Mouse (Mus musculus) kidney, postnatal 0 days (tissue): ENCODE results near the gene Tbc1d9b. TPM values are rescaled to one million over a fixed set of nuclear protein-coding genes. Genes with fewer than 3 reads are reported as not detected.

ENCODE experiments used
- ATAC-seq: fragments of 200-750 bp; cut with Nextera tagmentation; replicated peaks from 2 replicates; pipeline ENCODE4 v1.8.0; 2017; ENCODE audit warnings: low read depth, moderate number of reproducible peaks, moderate TSS enrichment, moderate library complexity; ENCODE audit not compliant: low FRiP score
- DNase-seq: peaks from one replicate; pipeline ENCODE4 v3.0.0-alpha.2; 2016; ENCODE audit warnings: low spot score
- H3K27ac ChIP-seq: fragments of 300-500 bp; sonication (generic); 2 replicates; pipeline ENCODE4 v1.5.1; 2014; ENCODE audit warnings: mild to moderate bottlenecking
- H3K27me3 ChIP-seq: fragments of 300-500 bp; sonication (generic); 2 replicates; pipeline ENCODE4 v1.6.1; 2014; ENCODE audit warnings: low read length, mixed read lengths; ENCODE audit not compliant: insufficient read depth
- H3K36me3 ChIP-seq: fragments of 300-500 bp; sonication (generic); 2 replicates; pipeline ENCODE4 v1.6.1; 2014; ENCODE audit warnings: low read length, mixed read lengths; ENCODE audit not compliant: insufficient read depth
- H3K4me1 ChIP-seq: fragments of 300-500 bp; sonication (generic); replicated peaks from 2 replicates; pipeline ENCODE4 v1.6.1; 2014; ENCODE audit warnings: antibody characterized with exemption, low read length, mixed read lengths; ENCODE audit not compliant: insufficient read depth
- H3K4me2 ChIP-seq: fragments of 300-500 bp; sonication (generic); 2 replicates; pipeline ENCODE4 v1.6.1; 2014; ENCODE audit warnings: mild to moderate bottlenecking, low read length, moderate library complexity, mixed read lengths
- H3K4me3 ChIP-seq: fragments of 300-500 bp; sonication (generic); replicated peaks from 2 replicates; pipeline ENCODE4 v1.5.1; 2014; ENCODE audit warnings: low read depth, low read length
- H3K9ac ChIP-seq: fragments of 300-500 bp; sonication (generic); 2 replicates; pipeline ENCODE4 v1.6.1; 2014; ENCODE audit warnings: low read depth, low read length
- H3K9me3 ChIP-seq: fragments of 300-500 bp; sonication (generic); replicated peaks from 2 replicates; pipeline ENCODE4 v1.6.1; 2016; ENCODE audit warnings: low read length, inconsistent platforms, mixed read lengths
- CTCF ChIP-seq: IDR thresholded peaks from 2 replicates; pipeline ENCODE4 v1.5.1; 2016; ENCODE audit warnings: antibody characterized with exemption, low read depth, mild to moderate bottlenecking, moderate library complexity
- WGBS: fragments of 180-500 bp; shearing (Covaris S2); extraction: QIAGEN DNeasy Blood & Tissue Kit; methylation state at CpG from one replicate; pipeline ENCODE4 v1.1.7; 2014; 5-methylcytosine and 5-hydroxymethylcytosine counted together
- polyA plus RNA-seq: library from polyadenylated mRNA; unstranded; fragments of >200 nt; fragmentation: Nextera tagmentation; extraction: Ambion mirVana; gene quantifications from 2 replicates; pipeline ENCODE4 v1.2.1, GENCODE M21; 2015

The Tbc1d9b gene
- polyA plus RNA-seq, 1 experiment from 2014 or later: 28.5 TPM

DNA sequence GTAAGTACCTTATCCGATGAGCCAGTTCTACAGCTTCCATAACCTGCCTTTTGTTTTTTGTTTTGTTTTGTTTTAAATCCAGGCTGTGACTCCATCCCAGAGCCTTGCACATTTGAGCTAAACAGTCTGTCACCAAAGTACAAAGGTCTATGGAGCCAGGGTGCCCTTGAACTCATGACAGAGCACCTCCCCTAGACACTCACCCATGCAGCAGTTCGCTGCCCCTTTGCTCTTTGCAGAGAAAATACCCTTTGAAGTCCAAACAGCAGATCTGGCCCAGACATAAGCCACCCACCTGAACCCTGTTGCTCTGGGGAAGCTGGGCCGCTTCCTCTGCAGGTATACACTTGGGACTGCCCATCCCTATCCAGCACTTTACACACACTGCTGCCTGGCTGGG lies 70.4 kb downstream of the Tbc1d9b start:
- Histone ChIP-seq H3K4me3 (no peak overlapping the region), H3K9ac (no peak overlapping the region), H3K27me3 (no peaks in the 10 kb centered on the region), H3K4me1 (no peaks in the 10 kb centered on the region), H3K27ac (no peak overlapping the region), H3K36me3 (peaks cover 68% of the 10 kb centered on the region), H3K4me2 (no peak overlapping the region), H3K9me3 (no peaks in the 10 kb centered on the region)
- no peak for TF ChIP-seq CTCF
- 92% methylated on average over 3 of the region's 3 CpGs for WGBS
- DNase-seq (no peak), ATAC-seq (no peak)

DNA sequence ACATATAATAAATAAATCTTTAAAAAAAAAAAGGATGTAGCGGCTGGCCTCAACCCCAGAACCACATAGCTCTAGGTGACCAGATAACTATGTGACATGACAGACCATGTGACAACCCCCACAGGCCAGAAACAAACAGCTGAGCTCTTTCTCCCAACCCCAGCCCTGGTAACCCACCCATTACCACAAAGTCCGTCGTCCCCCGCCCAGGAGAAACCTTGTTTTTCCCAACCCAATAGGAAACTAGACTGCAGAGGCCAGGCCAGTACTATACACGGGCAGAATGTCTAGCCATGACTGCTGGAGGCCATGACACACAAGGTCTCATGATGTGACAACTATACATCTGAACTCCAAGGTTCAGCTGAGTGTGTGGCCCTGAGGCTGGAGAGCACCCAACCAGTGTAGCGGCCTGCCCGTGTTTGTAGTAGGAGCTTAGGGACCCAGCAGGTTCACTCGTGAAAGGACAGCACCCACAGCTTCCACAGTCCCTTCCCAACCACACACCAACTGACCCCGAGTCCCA lies 72.2 kb downstream of the Tbc1d9b start:
- 88% methylated on average over 9 of the region's 9 CpGs for WGBS
- H3K4me1 ChIP-seq: no peaks in the 10 kb centered on the region
- peaks cover 81% of the 10 kb centered on the region for H3K36me3 ChIP-seq
- no peak overlapping the region for H3K4me2 ChIP-seq
- ATAC-seq: no peak
- DNase-seq: no peak
- no peak overlapping the region for H3K27ac ChIP-seq
- H3K9ac ChIP-seq: no peak overlapping the region
- TF ChIP-seq CTCF: no peak
- H3K9me3 ChIP-seq: no peaks in the 10 kb centered on the region
- no peak overlapping the region for H3K4me3 ChIP-seq
- H3K27me3 ChIP-seq: no peaks in the 10 kb centered on the region

DNA sequence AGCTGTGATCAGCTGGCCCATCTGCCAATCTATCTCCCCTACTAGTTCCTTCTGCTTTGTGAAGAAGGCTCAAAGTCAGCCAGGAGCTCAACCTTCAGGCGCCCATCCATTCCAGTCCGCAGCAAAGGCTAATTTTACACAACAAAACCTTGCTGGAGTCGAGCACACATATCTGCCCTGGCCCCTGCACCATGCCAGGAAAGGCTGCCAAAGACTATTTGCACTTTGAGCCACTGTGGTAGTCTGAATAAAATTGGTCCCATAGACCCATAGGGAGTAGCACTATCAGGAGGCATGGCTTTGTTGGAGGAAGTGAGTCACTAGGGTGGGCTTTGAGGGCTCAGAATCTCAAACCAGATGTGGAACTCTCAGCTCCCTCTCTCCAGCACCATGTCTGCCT lies 74.2 kb downstream of the Tbc1d9b start:
- H3K4me1 ChIP-seq: peaks cover 4% of the 10 kb centered on the region
- no peak overlapping the region for H3K27ac ChIP-seq
- no peak for DNase-seq
- H3K9ac ChIP-seq: no peak overlapping the region
- H3K27me3 ChIP-seq: no peaks in the 10 kb centered on the region
- H3K4me3 ChIP-seq: no peak overlapping the region
- no peaks in the 10 kb centered on the region for H3K9me3 ChIP-seq
- ATAC-seq: no peak
- H3K4me2 ChIP-seq: no peak overlapping the region
- no peak for TF ChIP-seq CTCF
- WGBS: 96% methylated on average over 3 of the region's 3 CpGs
- peaks cover 69% of the 10 kb centered on the region for H3K36me3 ChIP-seq

DNA sequence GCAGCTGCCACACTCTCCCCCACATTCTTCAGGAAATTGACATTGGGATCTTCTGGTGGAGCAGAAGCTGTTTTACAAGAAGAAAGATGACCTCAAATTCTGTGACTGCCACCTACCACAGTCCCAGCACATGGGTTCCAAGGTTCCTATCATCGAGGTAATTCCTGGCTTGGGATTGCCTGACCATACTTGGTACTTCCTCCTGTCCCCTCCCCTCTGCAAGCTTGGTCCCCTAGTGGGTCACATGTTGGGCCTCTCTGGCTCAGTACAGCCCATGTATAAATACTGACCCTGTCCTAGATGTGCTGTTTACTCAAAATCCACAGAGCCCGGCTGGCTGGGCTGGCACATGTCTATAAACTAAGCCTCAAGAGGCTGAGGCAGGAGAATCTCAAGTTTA lies 74.8 kb downstream of the Tbc1d9b start:
- no peaks in the 10 kb centered on the region for H3K27me3 ChIP-seq
- WGBS: 85% methylated on average over 2 of the region's 2 CpGs
- H3K9me3 ChIP-seq: no peaks in the 10 kb centered on the region
- H3K4me2 ChIP-seq: no peak overlapping the region
- H3K4me3 ChIP-seq: no peak overlapping the region
- DNase-seq (no peak), ATAC-seq (no peak)
- H3K27ac ChIP-seq: no peak overlapping the region
- TF ChIP-seq CTCF: no peak
- no peak overlapping the region for H3K9ac ChIP-seq
- H3K36me3 ChIP-seq: peaks cover 63% of the 10 kb centered on the region
- H3K4me1 ChIP-seq: peaks cover 4% of the 10 kb centered on the region

DNA sequence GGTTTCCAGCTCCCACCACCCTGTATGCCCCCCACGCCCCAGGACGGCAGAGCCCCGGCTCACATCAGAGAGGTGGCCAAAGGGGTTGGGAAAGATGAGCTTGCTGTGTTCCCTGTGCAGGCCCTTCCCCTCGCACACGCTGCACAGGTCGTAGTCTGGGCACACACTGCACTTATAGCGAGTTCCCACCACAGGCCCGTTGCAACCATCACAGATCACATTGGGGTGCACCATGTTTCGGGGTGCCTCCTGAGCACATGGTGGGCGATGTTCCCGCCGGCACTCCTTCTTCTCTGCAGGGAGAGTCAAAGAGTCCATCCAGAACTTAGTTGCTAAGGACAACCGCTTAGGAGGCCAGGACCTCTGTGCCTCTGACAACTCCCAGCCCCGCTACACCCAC lies 76.1 kb downstream of the Tbc1d9b start:
- no peak overlapping the region for H3K27ac ChIP-seq
- H3K36me3 ChIP-seq: peaks cover 50% of the 10 kb centered on the region
- no peaks in the 10 kb centered on the region for H3K9me3 ChIP-seq
- no peak for DNase-seq
- no peak for TF ChIP-seq CTCF
- H3K4me2 ChIP-seq: no peak overlapping the region
- H3K4me1 ChIP-seq: peaks cover 5% of the 10 kb centered on the region
- no peak overlapping the region for H3K4me3 ChIP-seq
- ATAC-seq: no peak
- no peaks in the 10 kb centered on the region for H3K27me3 ChIP-seq
- H3K9ac ChIP-seq: no peak overlapping the region
- WGBS: 96% methylated on average over 14 of the region's 14 CpGs

DNA sequence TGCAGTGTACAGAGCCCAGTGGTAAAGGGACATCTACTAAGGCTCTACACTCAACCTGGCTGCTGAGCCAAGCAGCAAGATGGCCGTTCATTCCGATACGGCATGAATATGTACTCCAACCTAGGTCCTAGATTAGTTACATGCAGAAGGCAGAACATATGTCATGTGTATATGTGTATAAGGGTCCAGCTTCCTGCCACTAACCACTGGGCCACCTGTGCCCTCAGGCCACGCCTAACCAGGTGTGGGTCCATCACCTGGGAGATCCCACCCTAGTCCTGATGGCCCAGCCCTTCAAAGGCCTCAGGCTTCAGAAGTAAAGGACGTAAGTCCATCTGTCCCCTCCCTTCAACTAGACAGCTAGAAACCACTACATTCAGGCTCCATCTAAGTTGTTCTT lies 76.8 kb downstream of the Tbc1d9b start:
- H3K4me3 ChIP-seq: no peak overlapping the region
- peaks cover 44% of the 10 kb centered on the region for H3K36me3 ChIP-seq
- H3K4me2 ChIP-seq: no peak overlapping the region
- ATAC-seq (no peak), DNase-seq (no peak)
- H3K4me1 ChIP-seq: peaks cover 9% of the 10 kb centered on the region
- 90% methylated on average over 5 of the region's 5 CpGs for WGBS
- H3K27me3 ChIP-seq: no peaks in the 10 kb centered on the region
- no peaks in the 10 kb centered on the region for H3K9me3 ChIP-seq
- H3K9ac ChIP-seq: no peak overlapping the region
- no peak overlapping the region for H3K27ac ChIP-seq
- no peak for TF ChIP-seq CTCF

DNA sequence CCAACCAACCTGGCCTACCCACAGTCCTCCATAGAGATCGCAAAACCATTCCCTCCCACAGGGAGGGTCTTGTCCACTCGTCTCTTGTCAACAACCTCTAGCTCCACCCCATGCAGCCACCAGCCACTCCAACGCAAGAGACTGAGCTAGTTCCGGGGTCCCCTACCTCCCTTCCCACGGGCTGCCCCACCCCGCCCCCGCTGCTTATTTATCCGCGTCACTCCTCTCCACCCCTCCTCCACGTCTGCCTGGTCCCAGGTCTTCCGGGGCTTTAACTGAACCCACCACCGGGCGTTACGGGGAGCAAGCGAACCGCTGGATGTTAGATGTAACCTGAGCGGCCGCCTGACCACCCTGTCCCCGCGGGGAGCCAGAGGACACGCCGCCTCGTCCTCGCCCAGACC lies 78.9 kb downstream of the Tbc1d9b start:
- Histone ChIP-seq H3K36me3 (peaks cover 28% of the 10 kb centered on the region), H3K27me3 (no peaks in the 10 kb centered on the region), H3K4me1 (peaks cover 9% of the 10 kb centered on the region), H3K27ac (peak overlapping the region; percentile 100), H3K9ac (peak overlapping the region; percentile 99), H3K4me2 (peak overlapping the region; percentile 67), H3K4me3 (peak overlapping the region; percentile 99), H3K9me3 (no peaks in the 10 kb centered on the region)
- WGBS: 0% methylated on average over 24 of the region's 24 CpGs
- peak; percentile 99 for DNase-seq
- 0 out of 2 replicates have a peak, but pooled peaks have one; percentile 6 for TF ChIP-seq CTCF
- peak; percentile 92 for ATAC-seq
